Mouse (Mus musculus) stomach, embryonic 14.5 days (tissue): ENCODE measurements around the gene Rassf2. TPM values are rescaled to one million over a fixed set of nuclear protein-coding genes. Genes with fewer than 3 reads are reported as not detected.
A peak's percentile ranks its signal among the peaks of the same experiment; 100 is the strongest.

Experiments used
- ATAC-seq: fragments of 200-750 bp; cut with Nextera tagmentation; 2 replicates; pipeline ENCODE4 v1.8.0; 2017; ENCODE audit warnings: low read depth, moderate TSS enrichment; ENCODE audit not compliant: insufficient number of reproducible peaks, insufficient read depth, low FRiP score
- H3K27ac ChIP-seq: fragments of 300-500 bp; sonication (generic); 2 replicates; pipeline ENCODE4 v1.5.1; 2014; ENCODE audit warnings: mild to moderate bottlenecking, low read length, moderate library complexity, mixed read lengths
- H3K27me3 ChIP-seq: fragments of 300-500 bp; sonication (generic); 2 replicates; pipeline ENCODE4 v1.6.1; 2014; ENCODE audit warnings: low read length, control low read depth, mixed read lengths; ENCODE audit not compliant: control insufficient read depth, insufficient read depth
- H3K36me3 ChIP-seq: fragments of 300-500 bp; sonication (generic); 2 replicates; pipeline ENCODE4 v1.6.1; 2014; ENCODE audit warnings: mild to moderate bottlenecking, control low read depth, low read length, moderate library complexity, mixed read lengths; ENCODE audit not compliant: control insufficient read depth, insufficient read depth
- H3K4me1 ChIP-seq: fragments of 300-500 bp; sonication (generic); 2 replicates; pipeline ENCODE4 v1.6.1; 2014; ENCODE audit warnings: low read length, control low read depth, mixed read lengths; ENCODE audit not compliant: control insufficient read depth, insufficient read depth
- H3K4me2 ChIP-seq: fragments of 300-500 bp; sonication (generic); replicated peaks from 2 replicates; pipeline ENCODE4 v1.6.1; 2014; ENCODE audit warnings: low read depth, low read length, control low read depth
- H3K4me3 ChIP-seq: fragments of 300-500 bp; sonication (generic); 2 replicates; pipeline ENCODE4 v1.5.1; 2014; ENCODE audit warnings: low read depth, low read length, control low read depth
- H3K9ac ChIP-seq: fragments of 300-500 bp; sonication (generic); replicated peaks from 2 replicates; pipeline ENCODE4 v1.6.1; 2014; ENCODE audit warnings: low read depth, mild to moderate bottlenecking, control low read depth, low read length, moderate library complexity, mixed read lengths
- H3K9me3 ChIP-seq: fragments of 300-500 bp; sonication (generic); 2 replicates; pipeline ENCODE4 v1.6.1; 2016; ENCODE audit warnings: low read depth, low read length, control low read depth; ENCODE audit not compliant: control insufficient read depth
- WGBS: fragments of 180-500 bp; shearing (Covaris S2); extraction: QIAGEN DNeasy Blood & Tissue Kit; methylation state at CpG from one replicate; pipeline ENCODE4 v1.1.7; 2014; 5-methylcytosine and 5-hydroxymethylcytosine counted together
- polyA plus RNA-seq: library from polyadenylated mRNA; unstranded; fragments of >200 nt; fragmentation: Nextera tagmentation; extraction: Ambion mirVana; gene quantifications from 2 replicates; pipeline ENCODE4 v1.2.1, GENCODE M21; 2014

Gene Rassf2
- polyA plus RNA-seq, 1 experiment from 2014 or later = 13.8 TPM

GRCm38 (mm10) chr2:132007475-132007819, 22.6 kb downstream of the Rassf2 start:
- Histone ChIP-seq H3K36me3 (no peaks in the 10 kb centered on the region), H3K4me3 (no peak overlapping the region), H3K27me3 (no peaks in the 10 kb centered on the region), H3K4me1 (no peaks in the 10 kb centered on the region), H3K27ac (no peak overlapping the region), H3K9ac (no peak overlapping the region), H3K4me2 (no peak overlapping the region), H3K9me3 (no peaks in the 10 kb centered on the region)
- no peak for ATAC-seq
- 43% methylated on average over 6 of the region's 6 CpGs for WGBS

- 74% methylated on average over 18 of the region's 18 CpGs for WGBS
- Histone ChIP-seq H3K4me3 (no peak overlapping the region), H3K9me3 (no peaks in the 10 kb centered on the region), H3K9ac (no peak overlapping the region), H3K27ac (no peak overlapping the region), H3K27me3 (no peaks in the 10 kb centered on the region), H3K36me3 (no peaks in the 10 kb centered on the region), H3K4me2 (no peak overlapping the region), H3K4me1 (0 out of 2 replicates have a peak, but pooled peaks cover 1% of the 10 kb centered on the region)
- ATAC-seq = 0 out of 2 replicates have a peak, but pooled peaks have one; percentile 8
These were observed 23.2 kb downstream of the Rassf2 start for GRCm38 (mm10) chr2:132006561-132007474.

- H3K9ac ChIP-seq = no peak overlapping the region
- WGBS = 85% methylated on average over 4 of the region's 4 CpGs
- no peak overlapping the region for H3K4me3 ChIP-seq
- no peak for ATAC-seq
- H3K27me3 ChIP-seq = no peaks in the 10 kb centered on the region
- no peaks in the 10 kb centered on the region for H3K9me3 ChIP-seq
- H3K36me3 ChIP-seq = no peaks in the 10 kb centered on the region
- H3K4me1 ChIP-seq = 0 out of 2 replicates have a peak, but pooled peaks cover 3% of the 10 kb centered on the region
- no peak overlapping the region for H3K27ac ChIP-seq
- H3K4me2 ChIP-seq = no peak overlapping the region
These were observed 24.6 kb downstream of the Rassf2 start for GRCm38 (mm10) chr2:132005445-132005844.

- Histone ChIP-seq H3K9me3 (no peaks in the 10 kb centered on the region), H3K4me2 (no peak overlapping the region), H3K4me3 (no peak overlapping the region), H3K9ac (no peak overlapping the region), H3K4me1 (0 out of 2 replicates have a peak, but pooled peaks cover 3% of the 10 kb centered on the region), H3K27ac (no peak overlapping the region), H3K36me3 (no peaks in the 10 kb centered on the region), H3K27me3 (no peaks in the 10 kb centered on the region)
- WGBS = 75% methylated on average over 9 of the region's 9 CpGs
- ATAC-seq = no peak
These were observed 25.4 kb downstream of the Rassf2 start for GRCm38 (mm10) chr2:132004495-132005136.

- no peak overlapping the region for H3K9ac ChIP-seq
- H3K27ac ChIP-seq = no peak overlapping the region
- H3K4me3 ChIP-seq = no peak overlapping the region
- H3K4me1 ChIP-seq = 0 out of 2 replicates have a peak, but pooled peaks cover 3% of the 10 kb centered on the region
- no peaks in the 10 kb centered on the region for H3K27me3 ChIP-seq
- H3K4me2 ChIP-seq = no peak overlapping the region
- no peaks in the 10 kb centered on the region for H3K36me3 ChIP-seq
- 67% methylated on average over 5 of the region's 5 CpGs for WGBS
- ATAC-seq = no peak
- no peaks in the 10 kb centered on the region for H3K9me3 ChIP-seq
These were observed 26.1 kb downstream of the Rassf2 start for GRCm38 (mm10) chr2:132003916-132004315.

- H3K27ac ChIP-seq = no peak overlapping the region
- ATAC-seq = no peak
- WGBS = 35% methylated on average over 13 of the region's 13 CpGs
These were observed 28.2 kb downstream of the Rassf2 start for GRCm38 (mm10) chr2:132001696-132002334.

GRCm38 (mm10) chr2:131997356-131997755, 32.7 kb downstream of the Rassf2 start:
- Histone ChIP-seq H3K27ac (no peak overlapping the region), H3K36me3 (no peaks in the 10 kb centered on the region), H3K9ac (no peak overlapping the region), H3K4me2 (no peak overlapping the region), H3K9me3 (no peaks in the 10 kb centered on the region), H3K4me3 (no peak overlapping the region), H3K4me1 (0 out of 2 replicates have a peak, but pooled peaks cover 3% of the 10 kb centered on the region), H3K27me3 (no peaks in the 10 kb centered on the region)
- ATAC-seq = no peak
- WGBS = 49% methylated on average over 5 of the region's 5 CpGs

More at GRCm38 (mm10) chr2:132001696-132002334, 28.2 kb downstream of the Rassf2 start:
- H3K4me3 ChIP-seq = no peak overlapping the region
- H3K9me3 ChIP-seq = no peaks in the 10 kb centered on the region
- no peaks in the 10 kb centered on the region for H3K27me3 ChIP-seq
- H3K9ac ChIP-seq = no peak overlapping the region
- no peaks in the 10 kb centered on the region for H3K36me3 ChIP-seq
- no peak overlapping the region for H3K4me2 ChIP-seq
- H3K4me1 ChIP-seq = 0 out of 2 replicates have a peak, but pooled peaks cover 3% of the 10 kb centered on the region

- no peak for ATAC-seq
- no peak overlapping the region for H3K27ac ChIP-seq
- WGBS = 76% methylated on average over 7 of the region's 7 CpGs
These were observed 33.7 kb downstream of the Rassf2 start for GRCm38 (mm10) chr2:131996369-131996768.

More at GRCm38 (mm10) chr2:131996369-131996768, 33.7 kb downstream of the Rassf2 start:
- Histone ChIP-seq H3K4me3 (no peak overlapping the region), H3K9ac (no peak overlapping the region), H3K4me2 (no peak overlapping the region), H3K27me3 (no peaks in the 10 kb centered on the region), H3K4me1 (no peaks in the 10 kb centered on the region), H3K9me3 (no peaks in the 10 kb centered on the region), H3K36me3 (no peaks in the 10 kb centered on the region)
